In genomic region chr19:5689565-5690342, GRCm38 (mm10) we compare ENCODE assay signal across 8 mouse cellular contexts. TPM values are rescaled to one million over a fixed set of nuclear protein-coding genes. Genes with fewer than 3 reads are reported as not detected.
A peak's percentile ranks its signal among the peaks of the same experiment; 100 is the strongest.
DNase-seq lines count a peak whose midpoint lies in the region; ATAC-seq lines count a peak whose summit lies in the region.

No protein-coding gene starts in this region.

- H3K27ac ChIP-seq in embryonic facial prominence, embryonic 13.5 days = peak overlapping the region; percentile 94
- H3K27ac ChIP-seq in limb, embryonic 10.5 days = peak overlapping the region; percentile 91
- H3K27ac ChIP-seq in midbrain, embryonic 12.5 days (replicated peaks) = peak overlapping the region; percentile 87

- H3K9me3 ChIP-seq in embryonic facial prominence, embryonic 13.5 days = no peaks in the 10 kb centered on the region
- no peaks in the 10 kb centered on the region for H3K9me3 ChIP-seq in limb, embryonic 10.5 days (replicated peaks)
- H3K9me3 ChIP-seq in midbrain, embryonic 12.5 days = no peaks in the 10 kb centered on the region

- DNase-seq in 3134 (ENCODE audit: extremely low read depth, insufficient read length, low spot score) = peak; percentile 89
- peak; percentile 93 to 95 for DNase-seq in adrenal gland, postnatal 36 days
- DNase-seq in heart, adult 11 months = peak; percentile 100
- peak; percentile 95 for DNase-seq in kidney, adult 11 months
- peak; percentile 85 for DNase-seq in limb, embryonic 10.5 days (ENCODE audit: low spot score)
- DNase-seq in skeletal muscle tissue, adult 2 months (ENCODE audit: low read depth, low spot score) = peak; percentile 84

- peak overlapping the region; percentile 94 for H3K9ac ChIP-seq in embryonic facial prominence, embryonic 13.5 days
- peak overlapping the region; percentile 80 for H3K9ac ChIP-seq in midbrain, embryonic 12.5 days (replicated peaks)

- peak; percentile 49 for ATAC-seq in embryonic facial prominence, embryonic 13.5 days (ENCODE audit: insufficient number of reproducible peaks, insufficient read depth, low FRiP score, low TSS enrichment, low read depth)
- ATAC-seq in midbrain, embryonic 12.5 days (ENCODE audit: low FRiP score, low read depth) = peak; percentile 28; the same call in 1 of the 2 replicates

- peak overlapping the region; percentile 100 for H3K4me2 ChIP-seq in embryonic facial prominence, embryonic 13.5 days
- H3K4me2 ChIP-seq in midbrain, embryonic 12.5 days (replicated peaks) = peak overlapping the region; percentile 100

- WGBS in embryonic facial prominence, embryonic 13.5 days = 4% methylated on average over 42 of the region's 42 CpGs
- WGBS in limb, embryonic 10.5 days = 12% methylated on average over 42 of the region's 42 CpGs
- 13% methylated on average over 42 of the region's 42 CpGs for WGBS in midbrain, embryonic 12.5 days

- peaks cover 59% of the 10 kb centered on the region for H3K36me3 ChIP-seq in embryonic facial prominence, embryonic 13.5 days
- H3K36me3 ChIP-seq in limb, embryonic 10.5 days = peaks cover 77% of the 10 kb centered on the region
- H3K36me3 ChIP-seq in midbrain, embryonic 12.5 days = peaks cover 48% of the 10 kb centered on the region

- peaks cover 53% of the 10 kb centered on the region for H3K4me1 ChIP-seq in embryonic facial prominence, embryonic 13.5 days
- H3K4me1 ChIP-seq in limb, embryonic 10.5 days = peaks cover 59% of the 10 kb centered on the region
- H3K4me1 ChIP-seq in midbrain, embryonic 12.5 days = peaks cover 51% of the 10 kb centered on the region

- H3K27me3 ChIP-seq in embryonic facial prominence, embryonic 13.5 days = no peaks in the 10 kb centered on the region
- peaks cover 5% of the 10 kb centered on the region for H3K27me3 ChIP-seq in limb, embryonic 10.5 days (ENCODE audit: low read depth, poor library complexity, severe bottlenecking)
- peaks cover 2% of the 10 kb centered on the region for H3K27me3 ChIP-seq in midbrain, embryonic 12.5 days

- peak overlapping the region; percentile 97 for H3K4me3 ChIP-seq in embryonic facial prominence, embryonic 13.5 days
- peak overlapping the region; percentile 82 for H3K4me3 ChIP-seq in limb, embryonic 10.5 days
- peak overlapping the region; percentile 94 for H3K4me3 ChIP-seq in midbrain, embryonic 12.5 days

RNA-seq across cellular contexts. Expression of gene Pcnx3, which starts 1.0 kb away (rescaled TPM):
- total RNA-seq in adrenal gland, postnatal 36 days (2021) = 100 to 1,000 TPM in 1 of 2 experiments, 10 to 100 TPM in 1; 89.5 to 108 TPM
- 25.6 and 26.5 TPM in 2 replicates for polyA plus RNA-seq in embryonic facial prominence, embryonic 13.5 days (2015; fragmentation: Nextera tagmentation; extraction: Ambion mirVana)
- polyA plus RNA-seq in limb, embryonic 10.5 days (2016; fragmentation: Nextera tagmentation; extraction: Ambion mirVana) = 31.6 and 34.3 TPM in 2 replicates
- polyA plus RNA-seq in midbrain, embryonic 12.5 days (2016; fragmentation: Nextera tagmentation; extraction: Ambion mirVana) = 34.1 and 37.4 TPM in 2 replicates

RNA-seq across cellular contexts. Expression of gene Map3k11, which starts 1.2 kb away (rescaled TPM):
- 10 to 100 TPM; 44.7 to 45.8 TPM for total RNA-seq in adrenal gland, postnatal 36 days (2021)
- polyA plus RNA-seq in embryonic facial prominence, embryonic 13.5 days (2015; fragmentation: Nextera tagmentation; extraction: Ambion mirVana) = 19.2 and 20.5 TPM in 2 replicates
- polyA plus RNA-seq in limb, embryonic 10.5 days (2016; fragmentation: Nextera tagmentation; extraction: Ambion mirVana) = 35.3 and 42.2 TPM in 2 replicates
- 25.4 and 26.2 TPM in 2 replicates for polyA plus RNA-seq in midbrain, embryonic 12.5 days (2016; fragmentation: Nextera tagmentation; extraction: Ambion mirVana)

RNA-seq across cellular contexts. Expression of gene Kcnk7, which starts 14.4 kb away (rescaled TPM):
- total RNA-seq in adrenal gland, postnatal 36 days (2021) = not detected
- polyA plus RNA-seq in embryonic facial prominence, embryonic 13.5 days (2015; fragmentation: Nextera tagmentation; extraction: Ambion mirVana) = 0.52 and 0.59 TPM in 2 replicates
- not detected in 2 replicates for polyA plus RNA-seq in limb, embryonic 10.5 days (2016; fragmentation: Nextera tagmentation; extraction: Ambion mirVana)
- 0.36 TPM in 1 of 2 replicates, not detected in the other for polyA plus RNA-seq in midbrain, embryonic 12.5 days (2016; fragmentation: Nextera tagmentation; extraction: Ambion mirVana)

RNA-seq across cellular contexts. Expression of gene Sipa1, which starts 26.2 kb away (rescaled TPM):
- 10 to 100 TPM; 40.5 to 57.2 TPM for total RNA-seq in adrenal gland, postnatal 36 days (2021)
- polyA plus RNA-seq in embryonic facial prominence, embryonic 13.5 days (2015; fragmentation: Nextera tagmentation; extraction: Ambion mirVana) = 24.1 and 24.6 TPM in 2 replicates
- 35.9 and 38.6 TPM in 2 replicates for polyA plus RNA-seq in limb, embryonic 10.5 days (2016; fragmentation: Nextera tagmentation; extraction: Ambion mirVana)
- 18.8 and 20.6 TPM in 2 replicates for polyA plus RNA-seq in midbrain, embryonic 12.5 days (2016; fragmentation: Nextera tagmentation; extraction: Ambion mirVana)

RNA-seq across cellular contexts. Expression of gene Ehbp1l1, which starts 36.4 kb away (rescaled TPM):
- 10 to 100 TPM; 30.8 to 38.3 TPM for total RNA-seq in adrenal gland, postnatal 36 days (2021)
- 9.9 and 14.0 TPM in 2 replicates for polyA plus RNA-seq in embryonic facial prominence, embryonic 13.5 days (2015; fragmentation: Nextera tagmentation; extraction: Ambion mirVana)
- polyA plus RNA-seq in limb, embryonic 10.5 days (2016; fragmentation: Nextera tagmentation; extraction: Ambion mirVana) = 8.4 and 9.2 TPM in 2 replicates
- 8.2 and 9.1 TPM in 2 replicates for polyA plus RNA-seq in midbrain, embryonic 12.5 days (2016; fragmentation: Nextera tagmentation; extraction: Ambion mirVana)

Comparison
In these comparisons a context has a peak if more than half of its experiments do, and no peak if none do; other contexts are left out.
1. Peak in every context shown above with its lines: DNase-seq, ATAC-seq, H3K4me3 ChIP-seq and H3K27ac ChIP-seq.